Mouse (Mus musculus): Measurements from ENCODE around the gene 1700020N01Rik. TPM values are rescaled to one million over a fixed set of nuclear protein-coding genes. Genes with fewer than 3 reads are reported as not detected.

1700020N01Rik gene
- not detected in 2 replicates for polyA plus RNA-seq (2014; fragmentation: Nextera tagmentation; extraction: Ambion mirVana)

DNA sequence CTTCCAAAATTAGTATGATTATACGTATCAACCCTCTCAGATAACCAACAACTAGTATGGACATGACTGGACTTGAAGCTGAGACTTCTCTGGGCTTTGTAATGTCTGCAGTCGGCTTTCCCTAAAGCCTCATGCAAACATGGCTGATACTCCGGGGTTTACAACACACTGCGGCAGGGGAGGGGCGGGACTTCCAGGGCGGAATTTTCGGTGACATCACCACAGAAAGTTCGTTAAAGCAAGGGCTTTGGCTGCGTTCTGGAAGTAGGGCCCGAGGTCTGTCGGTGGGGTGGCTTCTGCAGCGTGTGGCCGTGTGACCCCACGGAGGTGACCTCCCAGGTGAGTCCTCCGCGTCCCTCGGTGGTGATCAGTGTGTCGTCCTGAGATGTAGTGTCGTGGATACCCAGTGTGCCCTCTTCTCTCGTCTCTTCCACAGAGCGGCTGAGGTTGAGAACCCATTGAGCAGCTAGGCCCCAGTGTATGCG lies at the start of gene 1700020N01Rik:
TSS of gene 1700020N01Rik (plus strand) at position 250 of the 485 bp plus-strand sequence.
- Histone ChIP-seq H3K27ac (replicated peaks; ENCODE audit: low read depth, low read length) (no peak within 1 kb of the TSS), H3K36me3 (ENCODE audit: control insufficient read depth, insufficient read depth, low read length) (no peaks in the 10 kb centered on the region), H3K27me3 (ENCODE audit: control insufficient read depth, insufficient read depth, low read length) (no peaks in the 10 kb centered on the region), H3K4me3 (ENCODE audit: low read depth, low read length) (no peak within 1 kb of the TSS), H3K9me3 (ENCODE audit: control insufficient read depth, low read length) (no peaks in the 10 kb centered on the region), H3K4me2 (ENCODE audit: low read depth, severe bottlenecking) (no peak within 1 kb of the TSS), H3K4me1 (ENCODE audit: control insufficient read depth, insufficient read depth, low read length) (no peaks in the 10 kb centered on the region), H3K9ac (ENCODE audit: low read length) (no peak within 1 kb of the TSS)
- ATAC-seq (ENCODE audit: insufficient number of reproducible peaks, low FRiP score, low TSS enrichment, low read depth) (no peak), DNase-seq (ENCODE audit: low spot score) (no peak)
- 95% methylated on average over 22 of the region's 22 CpGs for WGBS

DNA sequence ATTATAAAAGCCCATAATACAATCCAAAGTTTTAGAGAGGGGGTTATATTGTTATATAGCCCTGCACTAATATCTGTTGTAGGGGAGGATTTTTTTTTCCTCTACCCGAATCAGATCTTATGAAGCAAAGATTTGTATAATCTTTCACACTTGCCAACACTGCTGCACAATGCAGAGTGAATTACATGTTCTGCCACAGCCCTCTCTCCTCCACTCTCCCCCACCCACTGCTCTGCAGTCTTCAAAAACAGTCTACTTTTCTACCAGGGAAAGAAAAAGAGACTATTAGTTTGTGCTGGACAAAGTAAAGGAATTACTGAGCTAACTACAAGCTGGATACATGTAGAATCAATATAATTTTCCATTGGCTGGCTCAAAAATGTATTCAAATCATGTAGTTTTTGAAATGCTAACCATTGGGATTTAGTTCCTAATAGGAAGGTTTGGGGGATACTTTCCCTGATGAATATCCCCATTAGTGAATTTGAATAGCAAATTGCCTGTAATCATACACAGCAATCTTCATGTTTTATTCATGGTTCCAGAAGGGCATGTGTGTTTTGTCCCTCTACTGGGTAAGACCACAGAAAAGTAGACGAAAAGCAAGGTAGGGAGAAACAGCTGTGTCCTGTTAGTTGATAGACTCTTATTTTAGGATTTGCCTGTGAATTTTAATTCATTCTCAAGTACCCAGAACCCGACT lies 49.2 kb upstream of the 1700020N01Rik start:
- no peak overlapping the region for H3K27ac ChIP-seq (replicated peaks; ENCODE audit: low read depth, low read length)
- no peak overlapping the region for H3K4me3 ChIP-seq (ENCODE audit: low read depth, low read length)
- ATAC-seq (ENCODE audit: insufficient number of reproducible peaks, low FRiP score, low TSS enrichment, low read depth) = no peak
- H3K4me2 ChIP-seq (ENCODE audit: low read depth, severe bottlenecking) = no peak overlapping the region
- WGBS = 78% methylated on average over 3 of the region's 3 CpGs
- H3K36me3 ChIP-seq (ENCODE audit: control insufficient read depth, insufficient read depth, low read length) = no peaks in the 10 kb centered on the region
- no peak overlapping the region for H3K9ac ChIP-seq (ENCODE audit: low read length)
- DNase-seq (ENCODE audit: low spot score) = no peak
- no peaks in the 10 kb centered on the region for H3K27me3 ChIP-seq (ENCODE audit: control insufficient read depth, insufficient read depth, low read length)
- H3K9me3 ChIP-seq (ENCODE audit: control insufficient read depth, low read length) = no peaks in the 10 kb centered on the region
- no peaks in the 10 kb centered on the region for H3K4me1 ChIP-seq (ENCODE audit: control insufficient read depth, insufficient read depth, low read length)

DNA sequence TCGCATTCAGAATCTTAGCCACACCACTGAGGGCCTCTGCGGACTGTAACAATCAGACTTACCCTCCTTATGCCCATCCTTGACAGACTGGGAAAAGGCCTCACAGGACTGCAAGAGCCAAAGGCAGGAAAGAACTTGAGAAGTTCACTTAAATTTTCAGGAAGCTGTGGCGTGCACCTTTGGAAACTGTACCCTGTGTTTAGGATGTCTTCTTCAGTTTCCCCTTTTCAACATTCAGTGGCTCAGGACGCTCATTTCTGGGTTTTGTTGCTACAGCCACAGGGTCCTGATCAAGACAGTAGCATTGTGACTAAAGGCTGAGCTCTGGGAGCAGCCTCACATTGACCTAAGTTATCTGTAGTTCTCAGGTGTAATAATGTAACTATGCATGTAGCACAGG lies 48.2 kb upstream of the 1700020N01Rik start:
- no peaks in the 10 kb centered on the region for H3K27me3 ChIP-seq (ENCODE audit: control insufficient read depth, insufficient read depth, low read length)
- H3K4me1 ChIP-seq (ENCODE audit: control insufficient read depth, insufficient read depth, low read length) = no peaks in the 10 kb centered on the region
- H3K4me3 ChIP-seq (ENCODE audit: low read depth, low read length) = no peak overlapping the region
- WGBS = 88% methylated on average over 4 of the region's 4 CpGs
- no peak for DNase-seq (ENCODE audit: low spot score)
- no peak overlapping the region for H3K4me2 ChIP-seq (ENCODE audit: low read depth, severe bottlenecking)
- no peaks in the 10 kb centered on the region for H3K9me3 ChIP-seq (ENCODE audit: control insufficient read depth, low read length)
- no peak overlapping the region for H3K27ac ChIP-seq (replicated peaks; ENCODE audit: low read depth, low read length)
- no peak overlapping the region for H3K9ac ChIP-seq (ENCODE audit: low read length)
- no peaks in the 10 kb centered on the region for H3K36me3 ChIP-seq (ENCODE audit: control insufficient read depth, insufficient read depth, low read length)
- no peak for ATAC-seq (ENCODE audit: insufficient number of reproducible peaks, low FRiP score, low TSS enrichment, low read depth)

DNA sequence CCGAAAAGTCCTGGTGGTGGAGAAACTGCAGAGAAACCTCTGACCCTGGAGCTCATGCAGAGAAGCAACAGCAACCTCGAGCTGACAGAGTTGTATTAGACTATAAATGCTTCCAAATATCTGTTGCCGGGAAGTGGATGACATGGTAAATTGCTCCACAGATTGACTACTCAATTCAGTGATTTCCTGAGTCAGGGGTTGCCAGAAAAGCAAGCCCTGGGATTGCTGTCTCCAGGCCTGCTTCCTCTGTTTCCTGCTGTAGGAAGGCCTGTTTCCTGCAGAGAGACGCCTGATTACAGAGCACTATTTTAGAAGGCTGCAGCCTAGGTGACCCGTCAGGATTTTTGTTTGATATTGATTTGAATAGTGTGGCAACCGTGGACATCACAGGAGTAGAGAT lies 47.5 kb upstream of the 1700020N01Rik start:
- no peak for DNase-seq (ENCODE audit: low spot score)
- Histone ChIP-seq H3K9ac (ENCODE audit: low read length) (no peak overlapping the region), H3K36me3 (ENCODE audit: control insufficient read depth, insufficient read depth, low read length) (no peaks in the 10 kb centered on the region), H3K27ac (replicated peaks; ENCODE audit: low read depth, low read length) (no peak overlapping the region), H3K27me3 (ENCODE audit: control insufficient read depth, insufficient read depth, low read length) (no peaks in the 10 kb centered on the region), H3K9me3 (ENCODE audit: control insufficient read depth, low read length) (no peaks in the 10 kb centered on the region), H3K4me1 (ENCODE audit: control insufficient read depth, insufficient read depth, low read length) (no peaks in the 10 kb centered on the region), H3K4me2 (ENCODE audit: low read depth, severe bottlenecking) (no peak overlapping the region), H3K4me3 (ENCODE audit: low read depth, low read length) (no peak overlapping the region)
- no peak for ATAC-seq (ENCODE audit: insufficient number of reproducible peaks, low FRiP score, low TSS enrichment, low read depth)
- WGBS = 42% methylated on average over 6 of the region's 6 CpGs

DNA sequence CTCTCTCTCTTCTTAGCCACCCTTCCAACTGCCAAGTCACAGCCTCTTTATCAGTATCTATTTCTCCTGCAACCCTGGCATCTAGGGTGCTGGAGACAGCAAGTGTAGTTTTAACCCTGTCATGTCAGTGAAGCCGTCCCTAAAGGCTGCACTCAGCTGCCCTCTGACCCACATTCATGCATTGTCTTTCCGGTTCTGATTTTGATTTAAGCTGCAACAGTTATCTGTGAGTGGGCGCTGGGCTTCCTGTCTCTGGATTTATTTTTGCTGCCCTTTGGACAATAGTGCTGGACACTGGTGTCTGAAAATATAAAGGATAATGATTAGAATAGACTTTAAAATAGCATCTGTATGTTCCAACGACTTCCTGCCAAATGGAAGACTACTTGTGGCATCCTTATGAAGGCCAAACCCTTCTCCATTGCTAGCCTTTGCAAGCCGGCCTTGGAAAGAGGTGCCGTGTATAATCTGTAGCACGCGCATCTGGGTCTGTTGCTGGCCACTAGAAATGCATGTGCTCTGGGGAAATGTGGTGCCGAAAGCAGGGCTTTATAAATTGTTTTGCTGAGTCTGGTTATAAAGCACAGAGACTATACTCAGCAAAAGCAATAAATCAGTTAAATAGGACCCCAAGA lies 44.0 kb upstream of the 1700020N01Rik start:
- DNase-seq (ENCODE audit: low spot score) = no peak

DNA sequence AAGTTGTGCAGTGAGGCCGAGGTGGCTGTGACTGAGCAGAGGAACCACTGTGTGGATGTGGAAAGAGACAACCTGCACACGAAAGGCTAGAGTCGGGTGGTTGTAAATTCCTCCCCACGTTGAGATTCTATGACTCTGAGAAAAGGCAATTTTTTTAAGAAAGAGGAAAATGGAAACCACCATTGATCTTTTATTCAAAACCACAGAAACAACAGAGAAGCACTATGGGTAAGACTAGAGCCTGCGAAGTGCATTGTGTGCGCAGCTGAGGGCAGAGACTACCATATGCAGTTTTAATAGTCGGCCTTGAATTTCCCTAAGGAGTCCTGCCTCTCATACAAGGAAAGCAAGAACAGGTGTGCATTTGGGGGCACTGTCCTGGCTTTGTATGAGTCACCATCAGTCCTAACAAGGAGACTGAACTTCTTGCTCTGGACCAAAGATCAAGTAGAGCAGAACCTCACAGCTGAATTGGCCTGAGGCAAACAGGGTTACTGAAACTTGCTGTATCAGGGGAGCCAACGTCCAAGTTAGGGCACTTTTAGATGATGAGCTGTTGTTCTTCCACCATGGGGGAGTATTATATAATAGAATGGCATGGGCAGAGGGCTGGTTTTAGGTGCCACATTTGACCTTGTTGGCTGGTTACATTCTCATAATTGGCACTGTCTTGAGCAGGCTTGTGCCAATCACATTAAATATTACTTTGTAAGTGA lies 39.8 kb upstream of the 1700020N01Rik start:
- Histone ChIP-seq H3K36me3 (ENCODE audit: control insufficient read depth, insufficient read depth, low read length) (no peaks in the 10 kb centered on the region), H3K9ac (ENCODE audit: low read length) (no peak overlapping the region), H3K4me2 (ENCODE audit: low read depth, severe bottlenecking) (no peak overlapping the region), H3K27me3 (ENCODE audit: control insufficient read depth, insufficient read depth, low read length) (no peaks in the 10 kb centered on the region), H3K4me1 (ENCODE audit: control insufficient read depth, insufficient read depth, low read length) (no peaks in the 10 kb centered on the region), H3K27ac (replicated peaks; ENCODE audit: low read depth, low read length) (no peak overlapping the region), H3K9me3 (ENCODE audit: control insufficient read depth, low read length) (no peaks in the 10 kb centered on the region), H3K4me3 (ENCODE audit: low read depth, low read length) (no peak overlapping the region)
- no peak for DNase-seq (ENCODE audit: low spot score)
- WGBS = 90% methylated on average over 8 of the region's 8 CpGs
- ATAC-seq (ENCODE audit: insufficient number of reproducible peaks, low FRiP score, low TSS enrichment, low read depth) = no peak

More for the DNA sequence above, 44.0 kb upstream of the 1700020N01Rik start:
- Histone ChIP-seq H3K9me3 (ENCODE audit: control insufficient read depth, low read length) (no peaks in the 10 kb centered on the region), H3K36me3 (ENCODE audit: control insufficient read depth, insufficient read depth, low read length) (no peaks in the 10 kb centered on the region), H3K27ac (replicated peaks; ENCODE audit: low read depth, low read length) (no peak overlapping the region), H3K4me3 (ENCODE audit: low read depth, low read length) (no peak overlapping the region), H3K4me2 (ENCODE audit: low read depth, severe bottlenecking) (no peak overlapping the region), H3K4me1 (ENCODE audit: control insufficient read depth, insufficient read depth, low read length) (no peaks in the 10 kb centered on the region), H3K9ac (ENCODE audit: low read length) (no peak overlapping the region), H3K27me3 (ENCODE audit: control insufficient read depth, insufficient read depth, low read length) (no peaks in the 10 kb centered on the region)
- ATAC-seq (ENCODE audit: insufficient number of reproducible peaks, low FRiP score, low TSS enrichment, low read depth) = no peak
- WGBS = 57% methylated on average over 9 of the region's 9 CpGs

DNA sequence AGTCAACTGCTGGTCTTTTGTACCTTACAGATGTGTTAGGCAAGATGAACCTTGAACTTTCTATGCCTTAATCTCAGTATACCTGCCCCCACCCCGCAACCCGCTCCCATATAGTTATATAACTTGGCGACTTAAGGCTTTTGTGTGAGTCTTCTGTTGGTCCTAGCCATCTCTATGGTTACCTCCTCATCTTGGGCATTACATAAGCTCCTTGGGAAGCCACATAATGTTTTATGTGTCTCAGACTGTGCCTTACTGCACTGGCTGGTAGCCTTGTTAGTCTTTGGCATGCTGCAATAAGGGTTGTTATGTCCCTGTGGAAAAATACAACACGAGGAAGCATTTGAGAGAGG lies 39.3 kb upstream of the 1700020N01Rik start:
- Histone ChIP-seq H3K36me3 (ENCODE audit: control insufficient read depth, insufficient read depth, low read length) (no peaks in the 10 kb centered on the region), H3K4me1 (ENCODE audit: control insufficient read depth, insufficient read depth, low read length) (no peaks in the 10 kb centered on the region), H3K27ac (replicated peaks; ENCODE audit: low read depth, low read length) (no peak overlapping the region), H3K4me2 (ENCODE audit: low read depth, severe bottlenecking) (no peak overlapping the region), H3K9me3 (ENCODE audit: control insufficient read depth, low read length) (no peaks in the 10 kb centered on the region), H3K4me3 (ENCODE audit: low read depth, low read length) (no peak overlapping the region), H3K9ac (ENCODE audit: low read length) (no peak overlapping the region), H3K27me3 (ENCODE audit: control insufficient read depth, insufficient read depth, low read length) (no peaks in the 10 kb centered on the region)
- WGBS = 82% methylated on average over 4 of the region's 4 CpGs
- ATAC-seq (ENCODE audit: insufficient number of reproducible peaks, low FRiP score, low TSS enrichment, low read depth) (no peak), DNase-seq (ENCODE audit: low spot score) (no peak)

DNA sequence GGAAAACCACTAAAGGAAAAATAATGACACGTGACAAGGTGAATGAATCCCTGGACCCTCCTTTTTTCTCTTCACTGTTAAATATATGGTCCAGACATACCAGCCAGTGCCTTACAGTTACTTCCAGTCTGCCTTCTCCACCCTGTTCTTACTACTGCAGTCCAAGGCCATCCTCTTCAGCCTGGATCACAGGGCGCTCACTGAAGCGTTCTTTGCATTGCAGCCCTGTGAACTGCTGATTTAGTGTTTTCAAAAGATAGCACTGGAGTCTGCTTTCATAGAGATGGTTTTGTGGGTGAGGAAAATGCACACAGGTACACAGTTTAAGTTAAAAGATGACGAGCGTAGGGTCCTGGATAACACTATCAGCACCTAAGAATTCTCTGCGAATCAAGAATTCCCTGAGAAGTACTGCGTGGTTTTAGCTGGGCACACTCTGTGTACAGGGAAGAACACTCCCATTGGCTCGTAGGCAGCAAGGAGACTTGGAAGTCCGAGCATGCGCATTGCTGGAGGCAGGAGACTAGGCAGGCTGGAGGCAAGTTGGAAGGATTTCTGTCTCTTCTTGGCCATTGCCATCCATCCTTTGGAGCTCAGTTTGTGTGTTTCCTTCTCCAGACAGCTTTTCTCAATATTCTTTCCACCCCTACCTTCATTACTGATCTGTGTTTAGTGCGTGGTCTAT lies 37.9 kb upstream of the 1700020N01Rik start:
- Histone ChIP-seq H3K4me2 (ENCODE audit: low read depth, severe bottlenecking) (no peak overlapping the region), H3K9ac (ENCODE audit: low read length) (no peak overlapping the region), H3K36me3 (ENCODE audit: control insufficient read depth, insufficient read depth, low read length) (no peaks in the 10 kb centered on the region), H3K9me3 (ENCODE audit: control insufficient read depth, low read length) (no peaks in the 10 kb centered on the region), H3K27ac (replicated peaks; ENCODE audit: low read depth, low read length) (no peak overlapping the region), H3K4me3 (ENCODE audit: low read depth, low read length) (no peak overlapping the region), H3K4me1 (ENCODE audit: control insufficient read depth, insufficient read depth, low read length) (peaks cover 5% of the 10 kb centered on the region; the same call in 1 of the 2 replicates), H3K27me3 (ENCODE audit: control insufficient read depth, insufficient read depth, low read length) (no peaks in the 10 kb centered on the region)
- DNase-seq (ENCODE audit: low spot score) = no peak
- no peak for ATAC-seq (ENCODE audit: insufficient number of reproducible peaks, low FRiP score, low TSS enrichment, low read depth)
- 85% methylated on average over 11 of the region's 11 CpGs for WGBS

Measured in limb, embryonic 11.5 days (tissue).